Mouse (Mus musculus): ENCODE data around the gene Nucb1. TPM values are rescaled to one million over a fixed set of nuclear protein-coding genes. Genes with fewer than 3 reads are reported as not detected.
"Not testable (repeated sequence)": the region's sequence is repeated elsewhere in the genome, so short reads cannot be mapped to it uniquely, and the experiment has no call there.

Gene Nucb1
- polyA plus RNA-seq, 1 experiment from 2014 or later = 190 TPM

DNA sequence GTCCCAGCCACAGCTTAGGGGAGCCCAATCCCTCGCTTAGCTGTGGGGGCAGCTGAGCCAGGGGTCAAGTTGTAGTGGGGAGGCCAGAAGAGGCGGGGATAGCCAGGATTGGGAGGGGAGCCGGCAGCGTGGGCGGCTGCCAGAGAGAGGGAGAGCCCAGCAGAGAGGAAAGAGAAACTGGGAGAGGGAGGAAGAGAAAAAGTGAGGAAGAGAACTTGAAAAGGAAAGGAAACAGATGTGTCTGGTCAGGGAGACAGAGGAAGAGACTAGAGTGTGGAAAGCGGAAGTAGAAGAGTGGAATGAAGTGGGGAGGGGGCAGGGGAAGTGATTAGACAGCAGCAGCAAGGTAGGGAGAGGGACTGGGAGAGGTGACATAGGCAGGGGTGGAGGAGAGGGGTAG lies 19.3 kb upstream of the Nucb1 start:
- 0 out of 2 replicates have a peak, but pooled peaks cover 2% of the 10 kb centered on the region for H3K36me3 ChIP-seq (ENCODE audit: control insufficient read depth, insufficient read depth, low read length)
- H3K27ac ChIP-seq (ENCODE audit: low read depth, low read length) = peak overlapping the region; percentile 34; the same call in 1 of the 2 replicates
- 0 out of 2 replicates have a peak overlapping the region, but pooled peaks have one; percentile 23 for H3K9ac ChIP-seq (ENCODE audit: low read depth, low read length)
- H3K27me3 ChIP-seq (ENCODE audit: control insufficient read depth, insufficient read depth, low read length) = no peaks in the 10 kb centered on the region
- H3K4me3 ChIP-seq (ENCODE audit: low read length) = no peak overlapping the region
- ATAC-seq (ENCODE audit: low FRiP score, low TSS enrichment) = no peak
- 9% methylated on average over 6 of the region's 6 CpGs for WGBS
- H3K4me2 ChIP-seq (replicated peaks; ENCODE audit: low read depth, low read length) = no peak overlapping the region; the same call in 1 of the 2 replicates
- H3K4me1 ChIP-seq (ENCODE audit: control insufficient read depth, insufficient read depth, low read length) = peaks cover 32% of the 10 kb centered on the region
- no peaks in the 10 kb centered on the region for H3K9me3 ChIP-seq (ENCODE audit: control insufficient read depth, low read length)

DNA sequence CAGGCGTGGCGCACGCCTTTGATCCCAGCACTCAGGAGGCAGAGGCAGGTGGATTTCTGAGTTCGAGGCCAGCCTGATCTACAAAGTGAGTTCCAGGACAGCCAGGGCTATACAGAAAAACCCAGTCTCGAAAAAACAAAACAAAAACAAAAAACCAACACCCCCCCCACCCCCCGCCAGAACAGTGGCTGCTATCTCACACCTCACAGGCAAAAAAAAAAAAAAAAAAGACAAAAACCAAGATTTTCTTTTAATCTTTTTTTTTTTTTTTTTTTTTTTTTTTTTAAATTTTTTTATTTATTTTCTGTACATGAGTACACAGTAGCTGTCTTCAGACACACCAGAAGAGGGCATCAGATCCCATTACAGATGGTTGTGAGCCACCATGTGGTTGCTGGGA lies 17.0 kb upstream of the Nucb1 start:
- not testable (repeated sequence) for H3K36me3 ChIP-seq (ENCODE audit: control insufficient read depth, insufficient read depth, low read length); H3K27me3 ChIP-seq (ENCODE audit: control insufficient read depth, insufficient read depth, low read length); H3K9ac ChIP-seq (ENCODE audit: low read depth, low read length); H3K9me3 ChIP-seq (ENCODE audit: control insufficient read depth, low read length); H3K4me2 ChIP-seq (replicated peaks; ENCODE audit: low read depth, low read length); ATAC-seq (ENCODE audit: low FRiP score, low TSS enrichment); H3K4me3 ChIP-seq (ENCODE audit: low read length)
- H3K4me1 ChIP-seq (ENCODE audit: control insufficient read depth, insufficient read depth, low read length) = peaks cover 44% of the 10 kb centered on the region
- 85% methylated on average over 6 of the region's 6 CpGs for WGBS
- H3K27ac ChIP-seq (ENCODE audit: low read depth, low read length) = peak overlapping the region; percentile 89

GRCm38 (mm10) chr7:45526474-45527120 lies 16.4 kb upstream of the Nucb1 start:
- Histone ChIP-seq H3K9me3 (ENCODE audit: control insufficient read depth, low read length) (no peaks in the 10 kb centered on the region), H3K4me2 (replicated peaks; ENCODE audit: low read depth, low read length) (peak overlapping the region; percentile 81), H3K36me3 (ENCODE audit: control insufficient read depth, insufficient read depth, low read length) (peaks cover 7% of the 10 kb centered on the region; the same call in 1 of the 2 replicates), H3K27me3 (ENCODE audit: control insufficient read depth, insufficient read depth, low read length) (no peaks in the 10 kb centered on the region), H3K4me1 (ENCODE audit: control insufficient read depth, insufficient read depth, low read length) (peaks cover 44% of the 10 kb centered on the region), H3K27ac (ENCODE audit: low read depth, low read length) (peak overlapping the region; percentile 89), H3K4me3 (ENCODE audit: low read length) (peak overlapping the region; percentile 87), H3K9ac (ENCODE audit: low read depth, low read length) (peak overlapping the region; percentile 93)
- WGBS = 22% methylated on average over 7 of the region's 7 CpGs
- no peak for ATAC-seq (ENCODE audit: low FRiP score, low TSS enrichment)

DNA sequence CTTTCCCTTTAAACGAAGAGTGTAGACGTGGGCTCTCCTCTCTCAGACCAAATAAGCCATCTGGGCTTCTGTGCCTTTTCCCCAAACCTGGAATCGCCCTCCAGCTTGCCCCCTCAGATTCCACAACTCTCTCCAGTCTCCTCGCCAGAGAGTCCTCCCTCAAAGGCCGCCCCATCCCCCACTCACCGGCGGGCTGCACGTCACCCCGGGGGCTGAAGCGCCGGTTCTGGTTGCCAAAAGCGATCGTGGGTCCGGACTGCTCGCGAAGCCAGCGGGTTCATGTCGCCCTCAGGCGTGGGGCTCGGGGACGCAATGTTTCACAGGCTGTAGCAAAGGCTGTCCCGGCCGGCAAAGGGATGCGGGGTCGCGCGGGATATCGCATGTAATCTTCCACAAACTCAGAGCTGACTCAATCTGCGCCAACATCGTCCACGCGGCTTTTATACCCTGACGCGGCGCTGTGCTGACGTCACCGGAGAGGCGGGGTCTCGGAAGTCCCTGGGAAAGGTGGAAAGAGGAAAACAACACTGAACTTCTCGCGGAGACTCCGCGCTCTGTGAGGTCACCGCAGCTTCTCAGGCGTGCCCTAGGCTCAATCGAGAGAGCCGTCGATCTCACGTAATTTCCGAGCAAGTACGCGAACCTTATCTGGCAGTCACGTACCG lies 15.7 kb upstream of the Nucb1 start, which contains the start of the genes Ppp1r15a and Plekha4:
TSS of gene Ppp1r15a (minus strand) at position 460 of the 665 bp plus-strand sequence.
TSS of gene Plekha4 (plus strand) at position 522 of the 665 bp plus-strand sequence.
- Histone ChIP-seq H3K4me1 (ENCODE audit: control insufficient read depth, insufficient read depth, low read length) (peaks cover 42% of the 10 kb centered on the region), H3K27ac (ENCODE audit: low read depth, low read length) (peak within 1 kb of the TSS; percentile 89)
- peak; percentile 71 for ATAC-seq (ENCODE audit: low FRiP score, low TSS enrichment)

GRCm38 (mm10) chr7:45524841-45525621 lies 14.8 kb upstream of the Nucb1 start:
- Histone ChIP-seq H3K36me3 (ENCODE audit: control insufficient read depth, insufficient read depth, low read length) (peaks cover 7% of the 10 kb centered on the region; the same call in 1 of the 2 replicates), H3K4me1 (ENCODE audit: control insufficient read depth, insufficient read depth, low read length) (peaks cover 33% of the 10 kb centered on the region), H3K27me3 (ENCODE audit: control insufficient read depth, insufficient read depth, low read length) (no peaks in the 10 kb centered on the region), H3K4me2 (replicated peaks; ENCODE audit: low read depth, low read length) (peak overlapping the region; percentile 81), H3K9me3 (ENCODE audit: control insufficient read depth, low read length) (no peaks in the 10 kb centered on the region), H3K9ac (ENCODE audit: low read depth, low read length) (peak overlapping the region; percentile 93), H3K27ac (ENCODE audit: low read depth, low read length) (peak overlapping the region; percentile 89; the same call in 1 of the 2 replicates), H3K4me3 (ENCODE audit: low read length) (peak overlapping the region; percentile 87)
- ATAC-seq (ENCODE audit: low FRiP score, low TSS enrichment) = no peak
- 21% methylated on average over 12 of the region's 12 CpGs for WGBS

More for the DNA sequence above, 15.7 kb upstream of the Nucb1 start, which contains the start of the genes Ppp1r15a and Plekha4:
- Histone ChIP-seq H3K9me3 (ENCODE audit: control insufficient read depth, low read length) (no peaks in the 10 kb centered on the region), H3K4me2 (replicated peaks; ENCODE audit: low read depth, low read length) (peak within 1 kb of the TSS; percentile 81), H3K27me3 (ENCODE audit: control insufficient read depth, insufficient read depth, low read length) (no peaks in the 10 kb centered on the region), H3K4me3 (ENCODE audit: low read length) (peak within 1 kb of the TSS; percentile 87), H3K9ac (ENCODE audit: low read depth, low read length) (peak within 1 kb of the TSS; percentile 93), H3K36me3 (ENCODE audit: control insufficient read depth, insufficient read depth, low read length) (peaks cover 7% of the 10 kb centered on the region; the same call in 1 of the 2 replicates)
- WGBS = 0% methylated on average over 54 of the region's 54 CpGs

GRCm38 (mm10) chr7:45523678-45524170 lies 13.5 kb upstream of the Nucb1 start:
- 79% methylated on average over 13 of the region's 13 CpGs for WGBS
- Histone ChIP-seq H3K4me2 (replicated peaks; ENCODE audit: low read depth, low read length) (0 out of 2 replicates have a peak overlapping the region, but pooled peaks have one; percentile 5), H3K9me3 (ENCODE audit: control insufficient read depth, low read length) (no peaks in the 10 kb centered on the region), H3K27me3 (ENCODE audit: control insufficient read depth, insufficient read depth, low read length) (no peaks in the 10 kb centered on the region), H3K4me1 (ENCODE audit: control insufficient read depth, insufficient read depth, low read length) (peaks cover 21% of the 10 kb centered on the region), H3K36me3 (ENCODE audit: control insufficient read depth, insufficient read depth, low read length) (peaks cover 7% of the 10 kb centered on the region; the same call in 1 of the 2 replicates), H3K4me3 (ENCODE audit: low read length) (no peak overlapping the region; the same call in 1 of the 2 replicates), H3K9ac (ENCODE audit: low read depth, low read length) (peak overlapping the region; percentile 32; the same call in 1 of the 2 replicates), H3K27ac (ENCODE audit: low read depth, low read length) (no peak overlapping the region)
- ATAC-seq (ENCODE audit: low FRiP score, low TSS enrichment) = no peak

GRCm38 (mm10) chr7:45522957-45523676 lies 12.9 kb upstream of the Nucb1 start:
- WGBS = 60% methylated on average over 18 of the region's 18 CpGs
- Histone ChIP-seq H3K4me1 (ENCODE audit: control insufficient read depth, insufficient read depth, low read length) (peaks cover 21% of the 10 kb centered on the region), H3K9ac (ENCODE audit: low read depth, low read length) (0 out of 2 replicates have a peak overlapping the region, but pooled peaks have one; percentile 32), H3K27me3 (ENCODE audit: control insufficient read depth, insufficient read depth, low read length) (no peaks in the 10 kb centered on the region), H3K4me2 (replicated peaks; ENCODE audit: low read depth, low read length) (0 out of 2 replicates have a peak overlapping the region, but pooled peaks have one; percentile 5), H3K4me3 (ENCODE audit: low read length) (no peak overlapping the region; the same call in 1 of the 2 replicates), H3K36me3 (ENCODE audit: control insufficient read depth, insufficient read depth, low read length) (peaks cover 7% of the 10 kb centered on the region; the same call in 1 of the 2 replicates), H3K9me3 (ENCODE audit: control insufficient read depth, low read length) (no peaks in the 10 kb centered on the region), H3K27ac (ENCODE audit: low read depth, low read length) (no peak overlapping the region)
- ATAC-seq (ENCODE audit: low FRiP score, low TSS enrichment) = no peak
